Mouse (Mus musculus) limb, embryonic 11.5 days (tissue): ENCODE measurements around the gene Tdrd12. TPM values are rescaled to one million over a fixed set of nuclear protein-coding genes. Genes with fewer than 3 reads are reported as not detected.
"Not testable (repeated sequence)": the region's sequence is repeated elsewhere in the genome, so short reads cannot be mapped to it uniquely, and the experiment has no call there.

ENCODE experiments used
- ATAC-seq: fragments of 200-750 bp; cut with Nextera tagmentation; 2 replicates; pipeline ENCODE4 v1.8.0; 2017; ENCODE audit warnings: low read depth; ENCODE audit not compliant: insufficient number of reproducible peaks, low FRiP score, low TSS enrichment
- DNase-seq: peaks from one replicate; pipeline ENCODE4 v3.0.0-alpha.2; 2015; ENCODE audit warnings: low spot score
- H3K27ac ChIP-seq: fragments of 300-500 bp; sonication (generic); replicated peaks from 2 replicates; pipeline ENCODE4 v1.5.1; 2014; ENCODE audit warnings: low read depth, mild to moderate bottlenecking, low read length
- H3K27me3 ChIP-seq: fragments of 300-500 bp; sonication (generic); 2 replicates; pipeline ENCODE4 v1.6.1; 2014; ENCODE audit warnings: mild to moderate bottlenecking, low read length, mixed read lengths; ENCODE audit not compliant: control insufficient read depth, insufficient read depth
- H3K36me3 ChIP-seq: fragments of 300-500 bp; sonication (generic); 2 replicates; pipeline ENCODE4 v1.6.1; 2014; ENCODE audit warnings: mild to moderate bottlenecking, low read length, moderate library complexity, mixed read lengths; ENCODE audit not compliant: control insufficient read depth, insufficient read depth
- H3K4me1 ChIP-seq: fragments of 300-500 bp; sonication (generic); 2 replicates; pipeline ENCODE4 v1.6.1; 2014; ENCODE audit warnings: low read length, mixed read lengths; ENCODE audit not compliant: control insufficient read depth, insufficient read depth
- H3K4me2 ChIP-seq: fragments of 300-500 bp; sonication (generic); 2 replicates; pipeline ENCODE4 v1.6.1; 2014; ENCODE audit warnings: low read depth, mild to moderate bottlenecking, moderate library complexity; ENCODE audit not compliant: severe bottlenecking
- H3K4me3 ChIP-seq: fragments of 300-500 bp; sonication (generic); 2 replicates; pipeline ENCODE4 v1.5.1; 2014; ENCODE audit warnings: low read depth, low read length
- H3K9ac ChIP-seq: fragments of 300-500 bp; sonication (generic); 2 replicates; pipeline ENCODE4 v1.6.1; 2014; ENCODE audit warnings: mild to moderate bottlenecking, low read length
- H3K9me3 ChIP-seq: fragments of 300-500 bp; sonication (generic); 2 replicates; pipeline ENCODE4 v1.6.1; 2016; ENCODE audit warnings: low read length; ENCODE audit not compliant: control insufficient read depth
- WGBS: fragments of 180-500 bp; shearing (Covaris S2); extraction: QIAGEN DNeasy Blood & Tissue Kit; methylation state at CpG from one replicate; pipeline ENCODE4 v1.1.7; 2014; 5-methylcytosine and 5-hydroxymethylcytosine counted together
- polyA plus RNA-seq: library from polyadenylated mRNA; unstranded; fragments of >200 nt; fragmentation: Nextera tagmentation; extraction: Ambion mirVana; gene quantifications from 2 replicates; pipeline ENCODE4 v1.2.1, GENCODE M21; 2014

Gene Tdrd12
- polyA plus RNA-seq, 1 experiment from 2014 or later: not detected

DNA sequence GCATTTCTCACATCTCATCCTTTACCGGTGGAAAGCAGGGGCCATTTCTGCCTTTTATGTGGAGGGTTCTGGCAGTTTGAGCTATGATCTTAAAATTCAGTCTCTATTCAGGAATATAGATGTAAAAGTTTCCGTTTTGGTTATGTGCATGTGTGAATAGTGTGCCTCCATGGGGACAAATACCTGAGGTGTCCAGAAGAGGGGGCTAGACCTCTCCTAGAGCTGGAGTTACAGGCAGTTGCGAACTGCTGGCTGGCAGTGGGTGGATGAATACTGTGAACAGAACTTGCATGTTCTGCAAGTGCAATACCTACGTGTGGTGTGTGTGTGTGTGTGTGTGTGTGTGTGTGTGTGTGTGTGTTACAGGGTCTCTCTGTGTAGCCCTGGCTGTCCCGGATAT is 45.2 kb upstream of the Tdrd12 start:
- no peak for ATAC-seq
- no peak for DNase-seq
- WGBS: 73% methylated on average over 5 of the region's 5 CpGs

DNA sequence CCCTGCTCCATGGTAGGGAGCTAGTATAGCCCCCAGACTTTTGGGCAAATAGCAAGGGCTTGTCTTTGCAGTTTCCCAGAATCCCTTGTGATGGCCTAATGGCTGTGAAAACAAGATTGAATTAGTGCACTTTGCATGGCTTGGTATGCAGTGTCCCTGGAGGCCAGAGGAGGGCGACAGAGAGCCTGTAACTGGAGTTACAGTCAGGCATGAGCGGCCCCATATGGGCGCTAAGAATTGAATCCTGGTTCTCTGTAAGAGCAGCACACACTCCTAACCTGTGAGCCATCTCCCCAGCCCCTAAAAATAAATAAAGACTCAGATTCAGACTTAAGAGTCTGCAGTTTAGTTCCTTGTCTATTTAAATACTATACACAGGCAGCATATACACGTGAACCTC is 42.3 kb upstream of the Tdrd12 start:
- Histone ChIP-seq H3K27me3 (peaks cover 21% of the 10 kb centered on the region), H3K4me1 (peaks cover 6% of the 10 kb centered on the region), H3K36me3 (no peaks in the 10 kb centered on the region), H3K4me2 (no peak overlapping the region), H3K27ac (no peak overlapping the region), H3K9me3 (no peaks in the 10 kb centered on the region), H3K9ac (no peak overlapping the region), H3K4me3 (no peak overlapping the region)
- peak; percentile 70 for DNase-seq
- WGBS: 35% methylated on average over 4 of the region's 4 CpGs
- no peak for ATAC-seq

More for the DNA sequence above, 45.2 kb upstream of the Tdrd12 start:
- Histone ChIP-seq H3K4me1 (peaks cover 13% of the 10 kb centered on the region), H3K36me3 (no peaks in the 10 kb centered on the region), H3K27ac (no peak overlapping the region), H3K4me2 (no peak overlapping the region), H3K4me3 (no peak overlapping the region), H3K9me3 (no peaks in the 10 kb centered on the region), H3K9ac (no peak overlapping the region), H3K27me3 (peaks cover 23% of the 10 kb centered on the region)

DNA sequence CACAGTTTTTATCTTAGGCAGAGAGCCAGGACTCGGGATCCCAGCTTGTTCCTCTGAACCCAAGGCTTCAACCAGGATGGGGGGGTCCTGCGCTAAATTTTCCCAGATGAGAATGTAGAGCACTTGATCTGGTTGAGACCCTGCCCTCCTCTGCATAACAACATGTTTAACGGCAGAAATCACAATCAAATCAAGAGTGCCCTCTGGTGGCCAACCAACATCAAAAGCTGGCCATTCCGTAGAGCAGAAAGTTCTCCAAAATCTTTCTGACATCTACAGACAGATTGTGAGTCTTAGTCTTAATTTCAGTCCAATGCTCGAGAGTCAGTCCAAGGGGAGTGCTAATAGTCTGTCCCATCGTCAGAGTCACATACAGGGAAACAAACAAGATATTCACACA is 33.3 kb upstream of the Tdrd12 start:
- 25% methylated on average over 6 of the region's 6 CpGs for WGBS
- not testable (repeated sequence) for H3K9me3 ChIP-seq

DNA sequence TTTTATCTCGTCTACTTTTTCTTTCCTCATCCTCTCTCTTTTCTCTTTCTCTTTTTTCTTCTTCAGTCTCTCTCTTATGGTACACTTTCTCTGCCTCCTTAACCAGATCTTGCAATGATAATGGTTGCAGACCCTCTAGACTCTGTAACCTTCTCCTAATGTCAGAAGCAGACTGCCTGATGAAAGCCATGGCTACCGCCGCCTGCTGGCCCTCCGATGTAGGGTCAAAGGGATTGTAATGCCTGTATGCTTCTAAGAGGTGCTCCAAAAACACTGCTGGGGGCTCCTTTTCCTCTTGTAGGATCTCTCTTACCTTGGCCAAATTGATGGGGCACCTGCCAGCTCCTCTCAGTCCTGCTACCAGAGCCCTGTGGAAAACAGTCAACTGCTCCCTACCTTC is 32.2 kb upstream of the Tdrd12 start:
- DNase-seq, ATAC-seq, H3K9ac ChIP-seq, H3K4me2 ChIP-seq, H3K36me3 ChIP-seq, H3K27me3 ChIP-seq, H3K4me1 ChIP-seq, H3K27ac ChIP-seq, H3K4me3 ChIP-seq, H3K9me3 ChIP-seq: not testable (repeated sequence)
- WGBS: 87% methylated on average over 4 of the region's 4 CpGs

More for the DNA sequence above, 33.3 kb upstream of the Tdrd12 start:
- not testable (repeated sequence) for H3K36me3 ChIP-seq, DNase-seq, H3K27me3 ChIP-seq, ATAC-seq, H3K4me2 ChIP-seq, H3K4me1 ChIP-seq, H3K4me3 ChIP-seq, H3K27ac ChIP-seq, H3K9ac ChIP-seq

DNA sequence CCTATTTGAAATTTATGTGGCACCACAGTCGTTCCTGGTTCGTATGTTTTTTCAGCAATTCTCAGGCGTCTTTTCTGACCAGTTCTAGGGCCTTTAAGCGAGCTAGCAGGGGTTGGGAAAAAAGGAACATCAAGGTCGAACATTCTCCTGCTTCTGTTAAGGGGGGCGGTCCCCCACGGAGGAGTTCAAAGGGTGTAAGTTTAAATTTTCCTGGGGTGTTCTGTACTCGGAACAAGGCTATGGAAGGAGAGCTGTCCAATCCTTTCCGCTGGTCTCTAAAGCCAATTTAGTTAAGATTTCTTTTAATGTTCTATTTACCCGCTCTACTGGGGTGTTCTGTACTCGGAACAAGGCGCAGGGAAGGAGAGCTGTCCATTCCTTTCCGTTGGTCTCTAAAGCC is 28.4 kb upstream of the Tdrd12 start:
- not testable (repeated sequence) for H3K27ac ChIP-seq, H3K4me2 ChIP-seq, ATAC-seq, H3K27me3 ChIP-seq, H3K9me3 ChIP-seq, H3K36me3 ChIP-seq, H3K4me3 ChIP-seq, DNase-seq, H3K4me1 ChIP-seq, H3K9ac ChIP-seq
- 75% methylated on average over 13 of the region's 13 CpGs for WGBS

DNA sequence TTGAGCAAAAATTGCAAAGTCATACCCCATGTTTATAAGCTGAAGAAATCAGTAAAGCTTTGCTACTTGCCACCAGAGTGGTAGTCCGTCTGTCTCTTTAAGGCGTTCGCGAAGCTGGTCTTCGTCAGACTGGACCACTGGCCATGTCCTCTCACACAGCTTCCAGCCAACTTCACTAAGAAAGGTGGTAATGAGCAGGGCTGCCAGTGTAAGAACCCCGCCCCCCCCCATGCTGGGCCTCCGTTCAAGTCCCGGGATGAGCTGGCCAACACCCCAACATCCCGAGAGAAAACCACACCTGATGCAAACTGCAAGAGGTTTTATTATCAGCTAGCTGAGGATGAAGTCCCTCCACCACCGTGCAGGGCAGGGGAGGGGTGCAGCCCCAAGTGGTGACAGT is 27.3 kb upstream of the Tdrd12 start:
- not testable (repeated sequence) for H3K36me3 ChIP-seq, H3K4me2 ChIP-seq, H3K4me1 ChIP-seq, H3K27me3 ChIP-seq, H3K9ac ChIP-seq, H3K9me3 ChIP-seq, DNase-seq, H3K4me3 ChIP-seq, ATAC-seq, H3K27ac ChIP-seq
- WGBS: 82% methylated on average over 10 of the region's 10 CpGs

DNA sequence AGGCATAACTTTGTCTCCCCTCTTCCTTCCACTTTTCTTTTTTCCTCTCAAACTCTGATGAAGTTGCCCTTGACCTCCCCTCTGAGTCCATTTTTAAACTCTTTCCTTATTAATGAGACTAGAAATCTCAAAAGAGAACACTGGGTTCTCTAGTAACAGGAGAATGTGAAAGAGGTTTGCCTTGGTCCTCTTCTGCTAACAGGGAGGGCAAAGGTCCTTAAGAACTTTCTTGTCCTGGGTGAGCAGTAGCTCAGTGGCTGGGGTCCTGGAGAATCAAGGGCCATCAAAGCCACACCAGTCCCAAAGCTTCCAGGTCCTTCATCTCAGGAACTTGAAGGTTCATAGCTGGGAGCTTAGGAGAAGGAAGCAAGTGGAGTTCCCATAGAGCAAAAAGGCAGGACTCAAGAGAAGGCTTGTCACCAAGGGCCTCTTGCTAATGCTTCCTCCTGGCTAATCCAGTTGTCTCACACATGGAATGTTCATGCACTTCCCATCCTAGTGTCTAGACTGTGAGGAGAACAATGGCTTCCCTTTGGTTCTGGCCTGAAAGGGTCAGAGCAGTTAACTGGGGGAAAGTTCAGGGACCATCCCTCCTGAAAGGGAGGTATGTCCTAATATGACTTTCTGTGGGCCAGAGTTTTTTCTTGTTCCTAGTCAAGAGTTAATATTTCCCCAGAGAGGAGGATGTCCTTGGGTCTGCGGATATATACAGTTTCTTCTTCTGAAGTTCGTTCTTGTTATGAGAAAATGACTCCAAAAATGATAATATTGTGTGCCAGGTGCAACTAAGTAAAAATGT is 26.7 kb upstream of the Tdrd12 start:
- Histone ChIP-seq H3K27ac (no peak overlapping the region), H3K4me3 (no peak overlapping the region), H3K36me3 (no peaks in the 10 kb centered on the region), H3K4me2 (no peak overlapping the region), H3K27me3 (no peaks in the 10 kb centered on the region), H3K9me3 (no peaks in the 10 kb centered on the region), H3K9ac (no peak overlapping the region), H3K4me1 (no peaks in the 10 kb centered on the region)
- 94% methylated on average over 2 of the region's 2 CpGs for WGBS
- ATAC-seq (no peak), DNase-seq (no peak)

DNA sequence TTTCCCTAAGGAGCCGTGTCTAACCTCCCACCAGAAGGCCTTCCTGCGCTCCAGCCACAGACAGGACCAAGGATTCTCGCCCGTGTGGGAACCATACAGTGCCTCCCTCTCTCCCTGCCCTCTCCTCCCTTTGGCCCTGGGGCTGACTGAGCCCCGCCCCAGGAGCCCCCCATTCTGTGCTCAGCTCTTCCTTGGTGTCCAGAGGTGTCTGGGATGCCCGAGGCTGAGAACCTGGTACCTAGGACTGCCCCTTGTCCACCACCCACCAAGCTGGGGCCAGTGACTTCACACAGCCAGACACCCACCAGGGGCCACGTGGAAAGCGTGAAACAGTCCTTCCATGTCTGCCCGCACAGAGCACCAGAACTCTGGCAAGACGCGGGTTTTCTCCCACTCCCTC is 25.5 kb upstream of the Tdrd12 start:
- Histone ChIP-seq H3K4me1 (no peaks in the 10 kb centered on the region), H3K4me3 (no peak overlapping the region), H3K9ac (no peak overlapping the region), H3K27ac (no peak overlapping the region), H3K36me3 (no peaks in the 10 kb centered on the region), H3K9me3 (no peaks in the 10 kb centered on the region), H3K4me2 (no peak overlapping the region), H3K27me3 (no peaks in the 10 kb centered on the region)
- WGBS: 71% methylated on average over 11 of the region's 11 CpGs
- no peak for DNase-seq
- ATAC-seq: no peak

DNA sequence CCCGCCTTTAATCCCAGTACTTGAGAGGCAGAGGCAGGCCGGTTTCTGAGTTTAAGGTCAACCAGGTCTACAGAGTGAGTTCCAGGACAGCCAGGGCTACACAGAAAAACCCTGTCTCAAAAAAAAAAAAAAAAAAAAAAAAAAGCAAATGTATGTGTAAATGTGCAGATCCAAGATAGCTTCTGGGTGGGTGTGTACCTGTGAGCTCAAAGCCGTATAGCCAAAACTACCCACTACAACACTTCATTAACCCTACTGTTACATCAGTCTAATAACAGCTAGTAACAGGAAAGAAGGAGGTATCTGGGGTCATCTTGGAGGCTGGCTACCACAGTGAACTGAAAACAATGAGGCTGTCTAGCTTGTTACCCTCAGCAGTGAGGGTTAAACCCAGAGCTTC is 22.3 kb upstream of the Tdrd12 start:
- H3K27ac ChIP-seq: no peak overlapping the region
- H3K27me3 ChIP-seq: no peaks in the 10 kb centered on the region
- H3K4me1 ChIP-seq: 0 out of 2 replicates have a peak, but pooled peaks cover 3% of the 10 kb centered on the region
- ATAC-seq (no peak), DNase-seq (no peak)
- no peak overlapping the region for H3K4me2 ChIP-seq
- 93% methylated on average over 3 of the region's 3 CpGs for WGBS
- no peaks in the 10 kb centered on the region for H3K9me3 ChIP-seq
- no peaks in the 10 kb centered on the region for H3K36me3 ChIP-seq
- H3K4me3 ChIP-seq: no peak overlapping the region
- no peak overlapping the region for H3K9ac ChIP-seq
